Mouse (Mus musculus) MEL (cell line): ENCODE measurements around the gene Opcml. TPM values are rescaled to one million over a fixed set of nuclear protein-coding genes. Genes with fewer than 3 reads are reported as not detected.

Source experiments
- DNase-seq: peaks from one replicate; pipeline ENCODE4 v3.0.0; 2011; ENCODE audit warnings: low read depth, low spot score
- H3K27ac ChIP-seq: 2 replicates; pipeline ENCODE4 v1.5.1; 2012; ENCODE audit warnings: low read depth, mild to moderate bottlenecking, control low read depth, low read length, moderate library complexity; ENCODE audit not compliant: control insufficient read depth
- H3K27me3 ChIP-seq, 2 experiments: fragments of 150-350 bp in 1 of 2; sonication (generic) in 1 of 2; 2 replicates each; pipeline ENCODE4 v1.6.1; 2012; ENCODE audit warnings: low read length in 2 of 2, mild to moderate bottlenecking in 2 of 2, improper control_type of control experiment in 1 of 2, moderate library complexity in 1 of 2; ENCODE audit not compliant: insufficient read depth in 2 of 2, control insufficient read depth in 1 of 2
- H3K36me3 ChIP-seq, 2 experiments: 2 replicates each; pipeline ENCODE4 v1.6.1; 2012 to 2014; ENCODE audit warnings: low read length in 2 of 2, improper control_type of control experiment in 1 of 2, inconsistent platforms in 1 of 2, mild to moderate bottlenecking in 1 of 2; ENCODE audit not compliant: insufficient read depth in 2 of 2, control insufficient read depth in 1 of 2
- H3K4me1 ChIP-seq, 2 experiments: fragments of 150-350 bp in 1 of 2; sonication (generic) in 1 of 2; 2 replicates each; pipeline ENCODE4 v1.6.1; 2012; ENCODE audit warnings: low read length in 2 of 2, improper control_type of control experiment in 1 of 2, mild to moderate bottlenecking in 1 of 2; ENCODE audit not compliant: insufficient read depth in 2 of 2, control insufficient read depth in 1 of 2
- H3K4me3 ChIP-seq, 2 experiments: fragments of 150-350 bp in 1 of 2; sonication (generic) in 1 of 2; 2 replicates each; pipeline ENCODE4 v1.5.1; 2012; ENCODE audit warnings: low read depth in 2 of 2, low read length in 2 of 2, mild to moderate bottlenecking in 2 of 2, moderate library complexity in 2 of 2, control low read depth in 1 of 2, improper control_type of control experiment in 1 of 2; ENCODE audit not compliant: control insufficient read depth in 1 of 2, insufficient read depth in 1 of 2
- H3K79me2 ChIP-seq: 2 replicates; pipeline ENCODE4 v1.6.1; 2012; ENCODE audit warnings: mild to moderate bottlenecking, low read length, moderate library complexity; ENCODE audit not compliant: control insufficient read depth, poor library complexity, insufficient read depth
- H3K9ac ChIP-seq: 2 replicates; pipeline ENCODE4 v1.6.1; 2012; ENCODE audit warnings: low read depth, mild to moderate bottlenecking, control low read depth, low read length, moderate library complexity; ENCODE audit not compliant: control insufficient read depth, poor library complexity, severe bottlenecking
- H3K9me3 ChIP-seq: fragments of 150-350 bp; sonication (generic); replicated peaks from 2 replicates; pipeline ENCODE4 v1.6.1; 2012; ENCODE audit warnings: mild to moderate bottlenecking, low read length, improper control_type of control experiment, moderate library complexity; ENCODE audit not compliant: insufficient read depth
- BHLHE40 ChIP-seq: IDR thresholded peaks from 2 replicates; pipeline ENCODE4 v1.6.1; 2012; ENCODE audit warnings: low read depth, mild to moderate bottlenecking, inconsistent platforms, low read length, improper control_type of control experiment, borderline replicate concordance
- ELF1 ChIP-seq: IDR thresholded peaks from 2 replicates; pipeline ENCODE4 v1.6.1; 2014; ENCODE audit warnings: low read depth, mild to moderate bottlenecking, inconsistent platforms, low read length, improper control_type of control experiment, moderate library complexity
- ETS1 ChIP-seq: IDR thresholded peaks from 2 replicates; pipeline ENCODE4 v1.6.1; 2012; ENCODE audit warnings: low read depth, mild to moderate bottlenecking, inconsistent platforms, low read length, improper control_type of control experiment, moderate library complexity
- HCFC1 ChIP-seq: IDR thresholded peaks from 2 replicates; pipeline ENCODE4 v1.6.1; 2012; ENCODE audit warnings: low read depth, mild to moderate bottlenecking, inconsistent platforms, low read length, improper control_type of control experiment, moderate library complexity
- JUND ChIP-seq: IDR thresholded peaks from 2 replicates; pipeline ENCODE4 v1.6.1; 2011; ENCODE audit warnings: low read depth, mild to moderate bottlenecking, improper control_type of control experiment, low read length
- KAT2A ChIP-seq: conservative IDR thresholded peaks from 2 replicates; pipeline ENCODE4 v1.6.1; 2012; ENCODE audit warnings: low read depth, low read length, improper control_type of control experiment, inconsistent platforms
- MXI1 ChIP-seq: IDR thresholded peaks from 2 replicates; pipeline ENCODE4 v1.6.1; 2011; ENCODE audit warnings: mild to moderate bottlenecking, low read depth, low read length, improper control_type of control experiment
- MYC ChIP-seq: IDR thresholded peaks from 2 replicates; pipeline ENCODE4 v1.6.1; 2011; ENCODE audit warnings: low read depth, mild to moderate bottlenecking, low read length, improper control_type of control experiment, moderate library complexity
- POLR2AphosphoS2 ChIP-seq: IDR thresholded peaks from 2 replicates; pipeline ENCODE4 v1.6.1; 2011; ENCODE audit warnings: low read length, improper control_type of control experiment
- SIN3A ChIP-seq: IDR thresholded peaks from 2 replicates; pipeline ENCODE4 v1.6.1; 2012; ENCODE audit warnings: low read length, improper control_type of control experiment, inconsistent platforms
- TBP ChIP-seq: IDR thresholded peaks from 2 replicates; pipeline ENCODE4 v1.8.0; 2011; ENCODE audit warnings: low read depth, low read length, improper control_type of control experiment
- UBTF ChIP-seq: IDR thresholded peaks from 2 replicates; pipeline ENCODE4 v1.6.1; 2012; ENCODE audit warnings: low read depth, mild to moderate bottlenecking, inconsistent platforms, low read length, improper control_type of control experiment, moderate library complexity, borderline replicate concordance; ENCODE audit not compliant: insufficient read depth
- polyA plus RNA-seq, 2 experiments: library from polyadenylated mRNA; stranded (reverse) in 1 of 2; unstranded in 1 of 2; fragments of >175 nt in 1 of 2; fragments of >200 nt in 1 of 2; gene quantifications; 2 replicates each; pipeline versions ENCODE4 v1.2.1 to v1.2.4; 2012; ENCODE audit warnings: low replicate concordance in 2 of 2, low read depth in 1 of 2; ENCODE audit not compliant: insufficient read length in 2 of 2, insufficient read depth in 1 of 2, missing spikeins in 1 of 2
- total RNA-seq: library from RNA; depleted of rRNA; stranded (reverse); fragments of 300-350 nt; gene quantifications from 2 replicates; pipeline ENCODE4 v1.2.3, GENCODE M21; 2012

Opcml gene
- total and polyA plus RNA-seq, 3 experiments: not detected

DNA sequence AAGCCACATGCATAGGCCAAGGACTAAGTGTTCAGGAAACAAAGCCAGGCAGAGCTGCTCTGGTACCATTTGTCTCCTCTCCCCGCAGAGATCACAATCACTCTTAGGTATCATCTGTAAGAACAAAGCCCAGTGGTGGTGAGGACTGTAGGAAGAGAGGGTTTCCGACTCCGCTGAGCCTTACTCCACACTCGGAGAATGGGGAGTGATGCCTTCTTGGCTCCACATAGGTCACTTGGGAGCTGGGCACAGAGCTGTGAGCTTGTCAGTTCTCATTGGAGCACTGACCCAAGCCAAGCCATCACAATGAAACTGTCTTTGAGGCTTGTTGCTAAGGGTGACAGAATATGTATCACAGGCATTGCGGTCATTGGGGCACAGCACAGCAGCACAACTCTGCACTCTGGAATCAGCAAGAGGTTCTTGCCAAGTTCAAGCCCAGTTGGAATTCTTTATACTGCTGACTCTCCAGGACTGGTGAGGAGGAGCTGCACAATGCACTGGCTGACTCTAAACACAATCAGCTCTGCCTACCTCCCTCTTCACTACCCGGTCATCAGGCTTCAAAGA, 517.0 kb downstream of the Opcml start:
- Histone ChIP-seq H3K9me3 (no peaks in the 10 kb centered on the region), H3K4me3 (no peak overlapping the region), H3K79me2 (no peaks in the 10 kb centered on the region), H3K4me1 (no peaks in the 10 kb centered on the region), H3K36me3 (no peaks in the 10 kb centered on the region), H3K27ac (no peak overlapping the region), H3K27me3 (no peaks in the 10 kb centered on the region), H3K9ac (no peak overlapping the region)
- no peak for DNase-seq
- TF ChIP-seq JUND: no peak
- TF ChIP-seq ETS1: no peak
- no peak for TF ChIP-seq BHLHE40
- no peak for TF ChIP-seq KAT2A
- no peak for TF ChIP-seq SIN3A
- no peak for TF ChIP-seq POLR2AphosphoS2
- TF ChIP-seq MXI1: no peak
- no peak for TF ChIP-seq UBTF
- no peak for TF ChIP-seq MYC

- H3K9me3 ChIP-seq: no peaks in the 10 kb centered on the region
- H3K27ac ChIP-seq: no peak overlapping the region
- H3K27me3 ChIP-seq: no peaks in the 10 kb centered on the region
- no peak for DNase-seq
- H3K79me2 ChIP-seq: no peaks in the 10 kb centered on the region
- no peaks in the 10 kb centered on the region for H3K4me1 ChIP-seq
- TF ChIP-seq TBP: no peak
- TF ChIP-seq HCFC1: no peak
- no peak overlapping the region for H3K4me3 ChIP-seq
- no peaks in the 10 kb centered on the region for H3K36me3 ChIP-seq
- no peak overlapping the region for H3K9ac ChIP-seq
These were observed 527.3 kb downstream of the Opcml start for GRCm38 (mm10) chr9:28317881-28318280.

DNA sequence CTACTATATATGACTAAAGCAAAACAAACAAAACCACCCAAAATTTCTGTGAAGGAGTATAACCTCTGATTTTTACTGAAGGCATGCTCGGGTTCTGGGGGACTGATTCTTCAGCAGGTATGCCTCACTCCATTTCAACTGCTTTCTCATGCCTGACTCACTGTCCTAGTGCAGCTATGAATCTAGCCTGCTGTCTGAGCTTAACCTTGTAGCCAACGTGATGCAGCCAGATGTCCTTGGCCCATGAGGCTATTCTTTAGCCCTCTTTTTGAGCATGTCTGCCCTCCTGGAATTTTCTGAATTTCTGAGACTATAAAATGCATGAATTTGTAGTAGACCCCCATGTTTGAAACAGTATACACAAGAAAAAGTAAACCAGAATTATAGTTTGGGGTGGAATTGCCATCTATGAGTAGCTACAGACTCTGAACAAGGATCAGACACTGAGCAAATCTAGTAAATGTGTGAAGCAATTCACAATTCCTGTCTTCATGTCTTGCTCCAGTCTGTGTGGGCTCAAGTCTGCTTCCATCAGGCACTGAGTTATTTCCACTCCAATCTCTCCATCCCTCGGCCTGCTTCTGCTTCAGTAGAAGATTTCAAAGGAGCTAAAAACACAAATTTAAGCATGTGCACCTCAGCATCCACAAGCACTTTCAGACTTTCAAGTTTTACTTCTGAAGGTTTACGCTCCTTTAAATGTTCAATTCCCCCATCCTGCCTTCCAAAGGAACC, 528.6 kb downstream of the Opcml start:
- no peak overlapping the region for H3K27ac ChIP-seq
- DNase-seq: no peak
- H3K9ac ChIP-seq: no peak overlapping the region
- TF ChIP-seq ELF1: no peak
- no peak for TF ChIP-seq MXI1
- no peak for TF ChIP-seq TBP
- H3K36me3 ChIP-seq: no peaks in the 10 kb centered on the region
- H3K9me3 ChIP-seq: no peaks in the 10 kb centered on the region
- no peaks in the 10 kb centered on the region for H3K4me1 ChIP-seq
- no peaks in the 10 kb centered on the region for H3K27me3 ChIP-seq
- no peak overlapping the region for H3K4me3 ChIP-seq
- H3K79me2 ChIP-seq: no peaks in the 10 kb centered on the region
